Mouse (Mus musculus): ENCODE data around the gene Ncs1. TPM values are rescaled to one million over a fixed set of nuclear protein-coding genes. Genes with fewer than 3 reads are reported as not detected.

The Ncs1 gene
- total RNA-seq, 2 experiments from 2014 or later = 11.3 to 11.6 TPM

DNA sequence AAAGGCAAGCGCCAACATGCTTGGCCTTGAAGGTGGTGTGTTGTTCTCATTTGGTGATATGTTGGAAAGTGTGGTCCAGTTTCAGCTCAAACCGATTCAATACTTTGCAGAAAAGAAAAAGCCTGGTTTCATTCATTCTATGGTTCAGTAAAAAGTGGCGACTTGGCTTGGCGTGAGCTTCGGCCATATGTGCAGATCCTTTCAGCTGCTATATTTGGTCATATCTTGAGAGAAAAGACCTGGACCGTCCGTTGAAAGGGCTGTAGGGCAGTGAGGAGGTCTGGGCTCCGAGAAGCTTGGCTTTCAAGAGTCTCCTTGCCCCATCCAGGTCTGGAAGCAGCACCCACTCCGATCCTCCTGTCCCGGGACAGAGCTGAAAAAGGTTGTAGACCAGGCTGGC lies 24.2 kb downstream of the Ncs1 start:
- no peak for DNase-seq (ENCODE audit: low spot score)
- intact Hi-C loops (cut with DNase I) = no loop called here

DNA sequence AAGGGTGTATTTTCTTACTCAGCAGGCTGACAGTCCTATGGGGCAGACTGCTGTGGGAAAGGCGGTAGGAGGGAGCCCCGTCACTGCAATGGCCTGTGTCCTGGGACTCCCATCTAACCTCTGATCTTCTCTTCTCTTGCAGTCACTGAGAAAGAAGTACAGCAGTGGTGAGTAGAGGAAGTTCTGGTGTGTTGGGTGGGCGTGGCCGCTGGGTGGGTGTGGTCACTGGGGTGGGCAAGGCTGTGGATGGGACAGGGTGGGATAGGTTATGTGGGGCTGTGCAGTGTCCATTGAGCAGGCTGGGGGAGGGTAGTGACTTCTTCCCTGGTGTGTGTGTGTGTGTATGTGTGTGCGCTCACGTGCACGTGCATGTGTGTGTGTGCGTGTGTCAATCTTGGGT lies 24.8 kb downstream of the Ncs1 start:
- intact Hi-C loops (cut with DNase I) = no loop called here

GRCm38 (mm10) chr2:31271071-31271470 lies 25.4 kb downstream of the Ncs1 start:
- intact Hi-C loops (cut with DNase I) = no loop called here
- no peak for DNase-seq (ENCODE audit: low spot score)

More for the DNA sequence above, 24.8 kb downstream of the Ncs1 start:
- no peak for DNase-seq (ENCODE audit: low spot score)

DNA sequence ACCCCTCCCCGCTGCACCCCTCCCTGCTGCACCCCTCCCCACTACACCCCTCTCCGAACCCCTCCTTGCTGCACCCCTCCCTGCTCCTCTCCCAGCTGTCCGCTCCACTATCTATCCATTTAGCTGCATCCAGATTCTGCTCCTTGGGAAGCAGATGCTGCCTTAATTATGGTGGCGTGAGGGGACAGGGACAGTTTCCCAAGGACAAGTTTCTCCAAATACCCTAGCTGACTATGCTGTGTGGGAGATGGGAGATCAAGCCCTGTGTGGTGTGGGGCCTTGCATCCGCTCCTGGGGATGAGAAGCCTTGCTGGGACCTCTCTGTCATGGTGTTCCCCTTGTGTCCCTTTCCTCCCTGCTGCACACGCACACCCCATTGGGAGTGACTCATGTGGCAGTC lies 29.4 kb downstream of the Ncs1 start:
- DNase-seq (ENCODE audit: low spot score) = no peak
- intact Hi-C loops (cut with DNase I) = no loop called here

GRCm38 (mm10) chr2:31277810-31278209 lies 32.2 kb downstream of the Ncs1 start:
- intact Hi-C loops (cut with DNase I) = no loop called here
- no peak for DNase-seq (ENCODE audit: low spot score)

DNA sequence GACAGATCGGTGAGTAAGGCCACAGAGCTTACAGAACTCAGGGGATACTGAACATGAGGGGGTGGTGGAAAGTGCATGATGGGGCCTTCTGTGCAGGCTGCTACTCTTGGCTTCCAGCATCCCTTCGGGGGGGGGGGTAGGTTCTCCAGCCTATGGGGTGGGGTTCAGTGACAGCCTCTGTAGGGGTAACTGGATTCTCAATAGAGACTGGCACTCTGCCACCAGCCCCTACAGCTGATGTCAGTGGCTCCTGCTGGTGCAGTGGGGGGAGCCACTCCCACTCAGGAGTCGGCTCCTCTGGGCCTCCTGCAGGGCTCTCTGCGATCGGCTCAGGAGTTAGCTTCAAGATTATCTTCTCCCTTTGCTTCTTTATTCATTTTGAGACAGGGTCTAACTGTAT lies 32.9 kb downstream of the Ncs1 start:
- intact Hi-C loops (cut with DNase I) = no loop called here
- no peak for DNase-seq (ENCODE audit: low spot score)

- intact Hi-C loops (cut with DNase I) = no loop called here
- no peak for DNase-seq (ENCODE audit: low spot score)
These were observed 35.5 kb downstream of the Ncs1 start for GRCm38 (mm10) chr2:31281138-31281537.

DNA sequence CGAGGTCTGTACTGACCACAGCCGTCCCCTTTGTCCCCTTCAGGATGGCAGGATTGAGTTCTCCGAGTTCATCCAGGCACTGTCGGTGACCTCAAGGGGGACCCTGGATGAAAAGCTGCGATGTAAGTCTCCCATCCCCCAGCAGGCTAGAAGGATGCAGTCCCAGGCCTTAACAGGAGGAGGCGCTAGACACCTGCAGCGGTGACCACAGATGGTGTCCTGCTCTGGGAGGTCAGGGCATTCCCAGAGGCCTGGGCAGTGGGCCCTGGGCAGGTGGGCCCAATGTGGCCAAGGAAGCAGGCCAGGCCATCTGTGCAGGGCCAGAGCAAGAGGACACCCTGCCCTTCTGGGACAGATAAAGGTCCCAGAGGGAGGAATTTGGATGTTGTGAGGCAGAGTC lies 36.6 kb downstream of the Ncs1 start:
- intact Hi-C loops (cut with DNase I) = no loop called here
- DNase-seq (ENCODE audit: low spot score) = no peak

DNA sequence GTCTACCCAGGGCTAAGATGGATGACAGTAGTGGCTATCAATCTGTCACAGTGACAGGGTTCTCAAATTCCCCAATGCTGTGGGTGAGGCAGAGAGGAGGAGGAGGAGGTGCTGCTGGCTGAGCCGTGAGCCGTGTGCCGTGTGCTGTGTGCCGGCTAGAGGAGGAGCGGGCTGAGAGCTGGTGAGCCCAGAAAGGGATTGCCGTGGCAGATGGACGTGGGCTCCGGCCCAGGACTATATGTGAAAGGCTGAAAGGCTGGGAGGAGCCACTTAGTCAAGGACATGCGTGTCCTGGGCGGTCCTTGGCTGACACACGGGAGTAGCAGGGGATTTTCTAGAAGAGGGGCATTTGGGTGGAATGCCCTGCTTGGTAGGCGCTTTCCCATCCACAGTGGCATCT lies 37.3 kb downstream of the Ncs1 start:
- no peak for DNase-seq (ENCODE audit: low spot score)
- intact Hi-C loops (cut with DNase I) = no loop called here

DNA sequence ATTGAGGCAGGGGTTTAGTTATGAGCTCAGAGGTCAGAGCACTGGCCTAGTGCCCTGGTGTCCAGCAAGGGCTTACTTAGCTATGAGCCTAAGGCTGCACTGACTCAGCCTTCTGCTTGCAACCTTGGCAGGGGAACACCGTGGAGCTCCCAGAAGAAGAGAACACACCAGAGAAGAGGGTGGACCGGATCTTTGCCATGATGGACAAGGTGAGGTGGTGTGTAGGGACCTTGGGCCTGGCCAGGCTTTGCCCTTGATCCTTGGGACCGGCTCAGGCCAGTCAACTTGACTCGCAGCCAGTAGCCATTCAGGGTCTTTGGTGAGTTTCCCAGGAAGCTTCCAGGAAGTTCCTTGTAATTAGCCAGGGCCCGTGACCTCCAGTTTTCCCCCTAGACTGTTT lies 38.9 kb downstream of the Ncs1 start:
- intact Hi-C loops (cut with DNase I) = no loop called here
- DNase-seq (ENCODE audit: low spot score) = no peak

- no peak for DNase-seq (ENCODE audit: low spot score)
- intact Hi-C loops (cut with DNase I) = loop anchor here (1.0 to 5.0 kb wide), 3 partner anchors 49 to 267 kb away; no protein-coding TSS in a partner anchor
These were observed 45.8 kb downstream of the Ncs1 start for GRCm38 (mm10) chr2:31291421-31291820.

GRCm38 (mm10) chr2:31294985-31295384 lies 49.4 kb downstream of the Ncs1 start:
- DNase-seq (ENCODE audit: low spot score) = peak; percentile 34

GRCm38 (mm10) chr2:31296395-31296794 lies 50.8 kb downstream of the Ncs1 start:
- intact Hi-C loops (cut with DNase I) = loop anchor here (5.0 kb wide), 1 partner anchor 86 kb away; no protein-coding TSS in a partner anchor
- DNase-seq (ENCODE audit: low spot score) = no peak

More at GRCm38 (mm10) chr2:31294985-31295384, 49.4 kb downstream of the Ncs1 start:
- intact Hi-C loops (cut with DNase I) = loop anchor here (1.0 to 5.0 kb wide), 3 partner anchors 53 to 101 kb away; no protein-coding TSS in a partner anchor

DNA sequence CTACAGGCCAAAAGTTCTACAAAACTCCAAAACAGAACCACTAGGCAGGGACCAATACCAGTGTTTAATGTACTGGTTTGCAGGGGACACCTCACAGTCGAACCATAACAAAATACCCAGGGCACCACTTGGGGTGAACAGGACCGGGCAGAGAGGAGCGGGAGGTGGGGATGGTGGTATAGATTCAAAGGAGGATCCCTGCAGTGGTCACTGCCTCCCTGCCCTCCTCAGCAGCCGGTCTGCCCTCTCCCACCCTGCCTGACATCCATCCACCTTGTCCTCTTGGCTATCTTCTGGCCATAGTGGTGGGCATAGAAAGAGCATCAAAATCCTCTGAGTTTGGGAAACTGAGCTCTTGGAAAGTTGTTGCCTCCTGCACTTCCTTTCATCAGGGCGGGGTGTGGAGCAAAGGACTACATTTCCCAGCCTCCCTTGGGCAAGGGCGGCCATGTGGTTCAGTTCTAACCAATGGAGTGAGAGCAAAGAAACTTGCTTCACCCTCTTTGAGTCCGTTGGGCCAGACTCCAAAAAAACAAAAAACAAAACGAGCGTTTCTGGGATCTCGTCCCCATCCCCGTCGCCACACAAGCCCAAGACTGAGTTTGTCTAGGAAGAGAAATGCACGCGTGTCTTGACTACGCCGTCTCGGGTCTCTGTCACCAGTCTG lies 52.1 kb downstream of the Ncs1 start:
- DNase-seq (ENCODE audit: low spot score) = peak; percentile 42
- intact Hi-C loops (cut with DNase I) = loop anchor here (5.0 kb wide), 1 partner anchor 85 kb away; no protein-coding TSS in a partner anchor

DNA sequence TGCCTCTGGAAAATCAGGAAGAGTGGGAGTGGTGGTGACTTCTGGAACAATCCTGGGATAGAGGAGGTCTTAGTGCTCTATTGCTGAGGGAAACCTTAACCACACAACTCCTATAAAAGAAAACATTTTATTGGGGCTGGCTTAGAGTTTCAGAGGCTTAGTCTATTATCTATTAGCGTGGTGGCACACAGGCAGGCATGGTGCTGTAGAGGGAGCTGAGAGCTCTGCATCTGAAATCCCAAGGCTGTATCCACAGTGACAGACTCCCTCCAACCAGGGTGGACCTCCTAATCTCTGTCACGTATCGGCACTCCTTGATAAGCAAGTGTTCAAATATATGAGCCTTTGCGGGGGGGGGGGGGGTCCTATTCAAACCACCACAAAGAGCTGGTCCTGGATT lies 53.2 kb downstream of the Ncs1 start:
- intact Hi-C loops (cut with DNase I) = loop anchor here (5.0 kb wide), 1 partner anchor 83 kb away; no protein-coding TSS in a partner anchor
- no peak for DNase-seq (ENCODE audit: low spot score)

DNA sequence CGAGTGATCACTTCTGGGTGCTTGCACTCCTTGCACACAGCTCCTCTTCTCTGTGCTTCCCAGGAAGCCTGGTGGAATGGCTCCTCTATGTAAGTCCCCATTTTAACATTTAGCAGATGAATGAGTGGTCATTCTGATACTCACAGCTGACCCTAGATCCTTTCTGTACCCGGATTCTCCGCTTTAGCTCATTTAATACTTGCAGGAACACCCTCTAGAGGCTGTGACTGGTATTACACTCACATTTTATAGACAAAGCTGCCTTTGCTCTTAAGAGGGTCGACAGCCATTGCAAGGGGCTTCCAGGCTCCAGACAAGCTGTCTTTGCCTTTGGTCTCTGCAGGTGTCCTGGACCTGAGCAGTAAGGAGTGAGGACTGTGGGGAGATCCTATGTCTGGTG lies 53.6 kb downstream of the Ncs1 start:
- intact Hi-C loops (cut with DNase I) = loop anchor here (5.0 kb wide), 1 partner anchor 83 kb away; no protein-coding TSS in a partner anchor
- no peak for DNase-seq (ENCODE audit: low spot score)

GRCm38 (mm10) chr2:31299996-31300395 lies 54.4 kb downstream of the Ncs1 start:
- intact Hi-C loops (cut with DNase I) = loop anchor here (5.0 kb wide), 1 partner anchor 82 kb away; no protein-coding TSS in a partner anchor
- no peak for DNase-seq (ENCODE audit: low spot score)

DNA sequence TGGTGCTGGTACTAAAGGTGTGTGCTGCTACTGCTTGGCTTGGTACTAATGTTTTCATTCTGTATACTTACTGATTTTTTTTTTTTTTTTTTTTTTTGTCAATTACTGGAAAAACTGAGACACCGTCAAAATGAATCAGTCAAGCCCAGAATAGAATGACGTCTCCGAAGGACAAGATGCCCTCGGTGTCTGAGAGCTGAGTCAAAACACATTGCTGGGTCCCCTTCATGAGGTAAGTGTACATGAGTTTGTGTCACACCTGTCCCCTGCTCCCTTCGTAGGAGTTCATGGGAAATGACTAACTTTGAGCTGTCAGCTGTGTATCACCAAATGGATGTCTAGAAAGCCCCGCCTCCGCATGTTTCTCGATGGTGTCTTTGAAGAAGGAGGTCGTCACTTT lies 57.6 kb downstream of the Ncs1 start:
- intact Hi-C loops (cut with DNase I) = no loop called here

GRCm38 (mm10) chr2:31304191-31304590 lies 58.6 kb downstream of the Ncs1 start:
- intact Hi-C loops (cut with DNase I) = no loop called here
- DNase-seq (ENCODE audit: low spot score) = no peak

More for the DNA sequence above, 57.6 kb downstream of the Ncs1 start:
- no peak for DNase-seq (ENCODE audit: low spot score)

DNA sequence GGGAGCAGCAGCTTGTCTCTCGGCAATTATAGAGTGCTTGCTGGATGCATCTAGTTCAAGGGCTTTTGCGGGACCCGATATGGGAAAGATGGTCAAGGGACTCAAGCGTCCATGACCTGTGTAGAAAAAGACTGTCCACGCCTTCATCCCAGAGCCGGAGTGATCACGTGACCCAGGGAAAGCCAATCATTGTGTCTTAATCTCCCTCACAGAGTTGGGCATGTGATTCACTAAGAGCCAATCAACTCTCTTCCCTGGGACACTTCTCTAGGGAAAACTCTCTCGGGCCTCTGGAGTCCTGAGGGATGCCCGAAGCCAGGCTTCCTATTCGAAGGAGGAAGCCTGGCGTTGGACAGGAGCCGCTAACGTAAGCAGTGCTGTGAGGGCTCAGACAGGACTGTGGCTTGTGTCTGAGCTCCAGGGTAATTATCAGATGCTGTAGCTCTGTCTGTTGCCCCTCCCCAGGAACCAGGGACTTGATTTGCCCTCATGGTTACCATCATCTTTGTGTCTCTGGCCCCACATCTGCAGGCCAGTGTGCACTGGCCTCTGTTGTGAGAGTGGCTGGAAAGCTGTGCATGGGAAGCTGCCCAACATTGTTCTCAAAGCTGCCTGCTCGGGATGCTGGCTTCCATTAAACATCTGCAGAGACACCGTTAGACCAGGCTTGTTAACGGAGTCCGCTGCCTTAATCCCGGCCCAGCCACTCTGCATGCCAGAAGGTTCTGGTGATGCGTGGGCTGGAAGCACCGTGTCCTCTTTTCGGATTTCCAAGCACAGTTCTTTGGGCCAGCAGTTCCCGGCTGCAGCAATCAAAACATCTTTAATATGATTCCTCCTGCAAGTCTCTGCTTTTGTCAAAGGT lies 59.4 kb downstream of the Ncs1 start:
- DNase-seq (ENCODE audit: low spot score) = no peak
- intact Hi-C loops (cut with DNase I) = no loop called here

DNA sequence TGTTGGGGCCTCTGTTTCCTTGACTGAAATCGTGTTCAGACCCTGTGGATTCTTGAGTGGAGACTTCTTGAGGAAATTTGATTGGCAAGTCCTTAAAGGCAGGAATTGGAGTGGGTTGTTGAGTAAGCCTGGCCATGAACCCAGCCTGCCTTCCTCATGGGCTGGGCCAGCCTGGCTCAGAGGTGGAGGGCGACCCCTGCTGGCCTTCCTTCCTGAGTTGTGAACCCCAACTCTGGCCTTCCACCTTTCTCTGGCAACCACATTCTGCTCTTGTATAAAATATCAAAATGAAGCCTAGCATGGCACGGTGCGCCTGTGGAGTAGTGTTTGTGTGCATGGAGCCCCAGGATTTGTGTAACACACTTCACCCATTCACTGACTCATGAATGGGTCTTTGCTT lies 60.1 kb downstream of the Ncs1 start:
- intact Hi-C loops (cut with DNase I) = no loop called here
- no peak for DNase-seq (ENCODE audit: low spot score)
